Mouse (Mus musculus) 416B (cell line): ENCODE measurements around the gene Dok3.
"Not testable (repeated sequence)": the region's sequence is repeated elsewhere in the genome, so short reads cannot be mapped to it uniquely, and the experiment has no call there.

Experiments
- DNase-seq: peaks from one replicate; pipeline ENCODE4 v3.0.0; 2011; ENCODE audit warnings: low read depth

Gene Dok3

GRCm38 (mm10) chr13:55529198-55529915 is at the start of gene Dok3:
TSS of gene Dok3 (minus strand) at chr13:55529296.
- peak; percentile 71 for DNase-seq

GRCm38 (mm10) chr13:55578086-55578485 is 49.0 kb upstream of the Dok3 start:
- no peak for DNase-seq

GRCm38 (mm10) chr13:55576872-55577271 is 47.8 kb upstream of the Dok3 start:
- not testable (repeated sequence) for DNase-seq

GRCm38 (mm10) chr13:55575932-55576331 is 46.8 kb upstream of the Dok3 start:
- peak; percentile 47 for DNase-seq

GRCm38 (mm10) chr13:55574321-55574720 is 45.2 kb upstream of the Dok3 start:
- no peak for DNase-seq

GRCm38 (mm10) chr13:55573432-55573831 is 44.3 kb upstream of the Dok3 start, which contains the start of gene Tmed9:
TSS of gene Tmed9 (plus strand) at chr13:55573732.
- no peak for DNase-seq

- DNase-seq, result no peak
Measured at GRCm38 (mm10) chr13:55571977-55572376, 42.9 kb upstream of the Dok3 start.

GRCm38 (mm10) chr13:55571027-55571751 is 42.1 kb upstream of the Dok3 start, which contains the start of gene Fam193b:
TSS of gene Fam193b (minus strand) at chr13:55571120.
- DNase-seq, result peak; percentile 92

- peak; percentile 38 for DNase-seq
Measured at GRCm38 (mm10) chr13:55570286-55570973, 41.3 kb upstream of the Dok3 start.

- no peak for DNase-seq
Measured at GRCm38 (mm10) chr13:55569726-55570285, 40.7 kb upstream of the Dok3 start.

GRCm38 (mm10) chr13:55568524-55568923 is 39.4 kb upstream of the Dok3 start:
- not testable (repeated sequence) for DNase-seq

GRCm38 (mm10) chr13:55567949-55568348 is 38.9 kb upstream of the Dok3 start:
- no peak for DNase-seq

GRCm38 (mm10) chr13:55567001-55567400 is 37.9 kb upstream of the Dok3 start:
- no peak for DNase-seq

GRCm38 (mm10) chr13:55563266-55563879 is 34.3 kb upstream of the Dok3 start:
- no peak for DNase-seq

- no peak for DNase-seq
Measured at GRCm38 (mm10) chr13:55557499-55557898, 28.4 kb upstream of the Dok3 start.

- no peak for DNase-seq
Measured at GRCm38 (mm10) chr13:55555921-55556320, 26.8 kb upstream of the Dok3 start.

GRCm38 (mm10) chr13:55549061-55549460 is 20.0 kb upstream of the Dok3 start:
- DNase-seq, result no peak

GRCm38 (mm10) chr13:55548426-55548825 is 19.3 kb upstream of the Dok3 start:
- DNase-seq, result peak; percentile 33

- no peak for DNase-seq
Measured at GRCm38 (mm10) chr13:55547916-55548315, 18.8 kb upstream of the Dok3 start.

- DNase-seq, result no peak
Measured at GRCm38 (mm10) chr13:55544792-55545191, 15.7 kb upstream of the Dok3 start.

GRCm38 (mm10) chr13:55543447-55543846 is 14.4 kb upstream of the Dok3 start:
- DNase-seq, result no peak

GRCm38 (mm10) chr13:55542891-55543290 is 13.8 kb upstream of the Dok3 start:
- DNase-seq, result no peak
